ENCODE assay signal across 21 mouse cellular contexts in genomic region chr2:112877404-112877803, GRCm38 (mm10).
DNase-seq lines count a peak whose midpoint lies in the region; TF ChIP-seq lines count a peak whose summit lies in the region.
"Had no signal": no experiment of that assay in that cellular context is flagged by ENCODE, and none has a peak within 500 bp of the region (broad histone marks: within the 10 kb centered on the region; RNA-seq: fewer than 3 reads in every experiment).

No protein-coding gene starts in this region.

- no peak for TF ChIP-seq POLR2A in cerebellum, adult 2 months (IDR thresholded peaks at IDR 0.05; ENCODE audit: borderline replicate concordance, insufficient read depth, low read length)
- no peak for TF ChIP-seq POLR2A in thymus, adult 2 months (IDR thresholded peaks at IDR 0.05; ENCODE audit: control insufficient read depth, extremely low read depth, insufficient read depth, low read length, poor library complexity)

- H3K36me3 ChIP-seq in thymus, adult 2 months (ENCODE audit: control insufficient read depth, insufficient read depth, low read length), result no peaks in the 10 kb centered on the region
- H3K36me3 ChIP-seq in limb, embryonic 10.5 days, result no peaks in the 10 kb centered on the region
- H3K36me3 ChIP-seq: embryonic facial prominence, embryonic 10.5 days; heart, embryonic 13.5 days; hindbrain, embryonic 15.5 days; neural tube, embryonic 13.5 days had no signal

- H3K4me1 ChIP-seq in cerebellum, adult 2 months (ENCODE audit: control insufficient read depth, insufficient read depth, low read length), result peaks cover 14% of the 10 kb centered on the region; the same call in 1 of the 2 replicates
- H3K4me1 ChIP-seq in thymus, adult 2 months (replicated peaks; ENCODE audit: control insufficient read depth, insufficient read depth, low read length), result no peaks in the 10 kb centered on the region
- no peaks in the 10 kb centered on the region for H3K4me1 ChIP-seq in limb, embryonic 10.5 days
- H3K4me1 ChIP-seq: embryonic facial prominence, embryonic 10.5 days; forebrain, embryonic 13.5 days; heart, embryonic 13.5 days; hindbrain, embryonic 15.5 days; megakaryocyte, embryonic 14.5 days; neural tube, embryonic 13.5 days had no signal

- 11% methylated on average over 3 of the region's 3 CpGs for WGBS in cerebellum, adult 2 months
- 81% methylated on average over 3 of the region's 3 CpGs for WGBS in thymus, adult 2 months
- 87% methylated on average over 3 of the region's 3 CpGs for WGBS in limb, embryonic 10.5 days

- peak overlapping the region; percentile 34; the same call in 1 of the 2 replicates for H3K27ac ChIP-seq in cerebellum, adult 2 months (ENCODE audit: insufficient read depth, low read length)
- no peak overlapping the region for H3K27ac ChIP-seq in thymus, adult 2 months (ENCODE audit: control insufficient read depth, insufficient read depth, low read length)
- no peak overlapping the region for H3K27ac ChIP-seq in limb, embryonic 10.5 days
- H3K27ac ChIP-seq: embryonic facial prominence, embryonic 10.5 days; forebrain, embryonic 13.5 days; gastrocnemius, adult 2 months; heart, embryonic 13.5 days; hindbrain, embryonic 15.5 days; left cerebral cortex, adult 2 months; neural tube, embryonic 13.5 days had no signal

- no peak overlapping the region for H3K4me3 ChIP-seq in cerebellum, adult 2 months (replicated peaks; ENCODE audit: insufficient read depth, low read depth, low read length)
- no peak overlapping the region for H3K4me3 ChIP-seq in thymus, adult 2 months (ENCODE audit: control insufficient read depth, insufficient read depth, low read length)
- no peak overlapping the region for H3K4me3 ChIP-seq in limb, embryonic 10.5 days
- H3K4me3 ChIP-seq: embryonic facial prominence, embryonic 10.5 days; forebrain, embryonic 13.5 days; gastrocnemius, adult 2 months; heart, embryonic 13.5 days; hindbrain, embryonic 15.5 days; left cerebral cortex, adult 2 months; megakaryocyte, embryonic 14.5 days; neural tube, embryonic 13.5 days had no signal

- no peaks in the 10 kb centered on the region for H3K9me3 ChIP-seq in limb, embryonic 10.5 days (replicated peaks)
- H3K9me3 ChIP-seq: embryonic facial prominence, embryonic 10.5 days; forebrain, embryonic 13.5 days; heart, embryonic 13.5 days; hindbrain, embryonic 15.5 days; megakaryocyte, embryonic 14.5 days; neural tube, embryonic 13.5 days had no signal

- TF ChIP-seq CTCF in cerebellum, adult 2 months (IDR thresholded peaks at IDR 0.05; ENCODE audit: borderline replicate concordance, insufficient read depth, low read depth, low read length), result no peak
- TF ChIP-seq CTCF in thymus, adult 2 months (IDR thresholded peaks at IDR 0.05; ENCODE audit: borderline replicate concordance, control insufficient read depth, extremely low read depth, insufficient read depth, low read length, poor library complexity), result no peak

- peak; percentile 71 for DNase-seq in heart, adult 11 months
- no peak for DNase-seq in heart, adult 9 months (ENCODE audit: low spot score in 2 of 2)
- DNase-seq in brain, embryonic 18.5 days (ENCODE audit: low read depth, low spot score), result peak; percentile 20
- DNase-seq in cerebellum, adult 2 months, result peak; percentile 40 to 77
- peak; percentile 24 to 38 for DNase-seq in cerebellum, postnatal 36 days
- DNase-seq in thymus, adult 2 months, result no peak
- no peak for DNase-seq in limb, embryonic 10.5 days (ENCODE audit: low spot score)
- DNase-seq: gastrocnemius, adult 2 months; kidney, postnatal 4 days; left cerebral cortex, postnatal 4 days; liver, postnatal 0 days; lung, postnatal 14 days; midbrain, embryonic 14.5 days; thymus, postnatal 14 days had no signal

- no peaks in the 10 kb centered on the region for H3K27me3 ChIP-seq in cerebellum, adult 2 months (ENCODE audit: control insufficient read depth, insufficient read depth, low read length)
- H3K27me3 ChIP-seq in thymus, adult 2 months (ENCODE audit: control insufficient read depth, insufficient read depth, low read length), result no peaks in the 10 kb centered on the region
- H3K27me3 ChIP-seq in limb, embryonic 10.5 days (ENCODE audit: low read depth, poor library complexity, severe bottlenecking), result no peaks in the 10 kb centered on the region
- H3K27me3 ChIP-seq: forebrain, embryonic 13.5 days; heart, embryonic 13.5 days; hindbrain, embryonic 15.5 days; megakaryocyte, embryonic 14.5 days; neural tube, embryonic 13.5 days had no signal

Comparison
In these comparisons a context has a peak if more than half of its experiments do, and no peak if none do; other contexts are left out.
1. DNase-seq: peak in heart, adult 11 months (single experiment), brain, embryonic 18.5 days (single experiment), cerebellum, adult 2 months (2 of 2) and cerebellum, postnatal 36 days (2 of 2); none in heart, adult 9 months (0 of 2), thymus, adult 2 months (single experiment) and limb, embryonic 10.5 days (single experiment).